Mouse (Mus musculus) heart, embryonic 10.5 days (tissue): ENCODE measurements around the gene Mpp6. TPM values are rescaled to one million over a fixed set of nuclear protein-coding genes. Genes with fewer than 3 reads are reported as not detected.
A peak's percentile ranks its signal among the peaks of the same experiment; 100 is the strongest.

ENCODE experiments used
- DNase-seq: peaks from one replicate; pipeline ENCODE4 v3.0.0-alpha.2; 2017; ENCODE audit warnings: low spot score
- H3K27ac ChIP-seq: fragments of 300-500 bp; sonication (generic); 2 replicates; pipeline ENCODE4 v1.5.1; 2016; ENCODE audit warnings: mild to moderate bottlenecking
- H3K27me3 ChIP-seq: fragments of 300-500 bp; sonication (generic); 2 replicates; pipeline ENCODE4 v1.6.1; 2016; ENCODE audit warnings: mild to moderate bottlenecking; ENCODE audit not compliant: poor library complexity, insufficient read depth, severe bottlenecking
- H3K36me3 ChIP-seq: fragments of 300-500 bp; sonication (generic); 2 replicates; pipeline ENCODE4 v1.6.1; 2016; ENCODE audit warnings: mild to moderate bottlenecking, moderate library complexity
- H3K4me1 ChIP-seq: fragments of 300-500 bp; sonication (generic); 2 replicates; pipeline ENCODE4 v1.6.1; 2016; ENCODE audit warnings: mild to moderate bottlenecking
- H3K4me3 ChIP-seq: fragments of 300-500 bp; sonication (generic); 2 replicates; pipeline ENCODE4 v1.5.1; 2016; ENCODE audit warnings: mild to moderate bottlenecking, moderate library complexity
- H3K9me3 ChIP-seq: fragments of 300-500 bp; sonication (generic); 2 replicates; pipeline ENCODE4 v1.6.1; 2016; ENCODE audit warnings: mild to moderate bottlenecking, moderate library complexity
- WGBS: fragments of 180-500 bp; shearing (Covaris S2); methylation state at CpG from one replicate; pipeline ENCODE4 v1.1.7; 2016; 5-methylcytosine and 5-hydroxymethylcytosine counted together
- polyA plus RNA-seq: library from polyadenylated mRNA; unstranded; fragments of >200 nt; fragmentation: Nextera tagmentation; extraction: Ambion mirVana; gene quantifications from 2 replicates; pipeline ENCODE4 v1.2.1, GENCODE M21; 2016

Gene Mpp6
- polyA plus RNA-seq, 1 experiment from 2014 or later = 69.9 TPM

GRCm38 (mm10) chr6:50169771-50170170 lies 59.7 kb downstream of the Mpp6 start:
- H3K36me3 ChIP-seq = peaks cover 9% of the 10 kb centered on the region; the same call in 1 of the 2 replicates
- H3K9me3 ChIP-seq = no peaks in the 10 kb centered on the region
- no peak overlapping the region for H3K27ac ChIP-seq
- no peak overlapping the region for H3K4me3 ChIP-seq
- no peaks in the 10 kb centered on the region for H3K4me1 ChIP-seq
- H3K27me3 ChIP-seq = no peaks in the 10 kb centered on the region
- no peak for DNase-seq

GRCm38 (mm10) chr6:50175736-50176135 lies 65.7 kb downstream of the Mpp6 start:
- Histone ChIP-seq H3K4me3 (no peak overlapping the region), H3K9me3 (no peaks in the 10 kb centered on the region), H3K36me3 (peaks cover 7% of the 10 kb centered on the region; the same call in 1 of the 2 replicates), H3K27me3 (no peaks in the 10 kb centered on the region), H3K4me1 (no peaks in the 10 kb centered on the region), H3K27ac (no peak overlapping the region)
- 89% methylated on average over 1 of the region's 1 CpGs for WGBS
- DNase-seq = no peak

- Histone ChIP-seq H3K27ac (no peak overlapping the region), H3K9me3 (no peaks in the 10 kb centered on the region), H3K27me3 (no peaks in the 10 kb centered on the region), H3K36me3 (peaks cover 20% of the 10 kb centered on the region; the same call in 1 of the 2 replicates), H3K4me1 (no peaks in the 10 kb centered on the region), H3K4me3 (no peak overlapping the region)
- DNase-seq = no peak
- 70% methylated on average over 4 of the region's 4 CpGs for WGBS
These were observed 70.1 kb downstream of the Mpp6 start for GRCm38 (mm10) chr6:50180189-50180588.

GRCm38 (mm10) chr6:50187955-50188354 lies 77.9 kb downstream of the Mpp6 start:
- WGBS = 73% methylated on average over 4 of the region's 4 CpGs
- DNase-seq = no peak
- Histone ChIP-seq H3K27ac (no peak overlapping the region), H3K36me3 (peaks cover 26% of the 10 kb centered on the region; the same call in 1 of the 2 replicates), H3K4me3 (no peak overlapping the region), H3K4me1 (peaks cover 9% of the 10 kb centered on the region; the same call in 1 of the 2 replicates), H3K9me3 (no peaks in the 10 kb centered on the region), H3K27me3 (no peaks in the 10 kb centered on the region)

- peaks cover 9% of the 10 kb centered on the region; the same call in 1 of the 2 replicates for H3K4me1 ChIP-seq
- H3K36me3 ChIP-seq = peaks cover 13% of the 10 kb centered on the region; the same call in 1 of the 2 replicates
- H3K9me3 ChIP-seq = no peaks in the 10 kb centered on the region
- H3K27me3 ChIP-seq = no peaks in the 10 kb centered on the region
- no peak for DNase-seq
- no peak overlapping the region for H3K27ac ChIP-seq
- no peak overlapping the region for H3K4me3 ChIP-seq
These were observed 79.3 kb downstream of the Mpp6 start for GRCm38 (mm10) chr6:50189376-50189775.

GRCm38 (mm10) chr6:50191605-50192004 lies 81.6 kb downstream of the Mpp6 start:
- no peak for DNase-seq
- 90% methylated on average over 3 of the region's 3 CpGs for WGBS
- H3K27me3 ChIP-seq = no peaks in the 10 kb centered on the region
- H3K36me3 ChIP-seq = peaks cover 7% of the 10 kb centered on the region; the same call in 1 of the 2 replicates
- no peak overlapping the region for H3K27ac ChIP-seq
- peaks cover 9% of the 10 kb centered on the region; the same call in 1 of the 2 replicates for H3K4me1 ChIP-seq
- no peaks in the 10 kb centered on the region for H3K9me3 ChIP-seq
- no peak overlapping the region for H3K4me3 ChIP-seq

- Histone ChIP-seq H3K4me3 (no peak overlapping the region), H3K4me1 (peaks cover 9% of the 10 kb centered on the region; the same call in 1 of the 2 replicates), H3K36me3 (peaks cover 7% of the 10 kb centered on the region; the same call in 1 of the 2 replicates), H3K9me3 (no peaks in the 10 kb centered on the region), H3K27me3 (no peaks in the 10 kb centered on the region), H3K27ac (no peak overlapping the region)
- 77% methylated on average over 1 of the region's 1 CpGs for WGBS
- DNase-seq = no peak
These were observed 82.1 kb downstream of the Mpp6 start for GRCm38 (mm10) chr6:50192169-50192568.

- WGBS = 83% methylated on average over 3 of the region's 3 CpGs
- no peak overlapping the region for H3K4me3 ChIP-seq
- H3K4me1 ChIP-seq = peaks cover 9% of the 10 kb centered on the region; the same call in 1 of the 2 replicates
- peaks cover 7% of the 10 kb centered on the region; the same call in 1 of the 2 replicates for H3K36me3 ChIP-seq
- H3K9me3 ChIP-seq = no peaks in the 10 kb centered on the region
- H3K27ac ChIP-seq = no peak overlapping the region
- H3K27me3 ChIP-seq = no peaks in the 10 kb centered on the region
- DNase-seq = no peak
These were observed 82.8 kb downstream of the Mpp6 start for GRCm38 (mm10) chr6:50192822-50193221.

- Histone ChIP-seq H3K36me3 (peaks cover 7% of the 10 kb centered on the region; the same call in 1 of the 2 replicates), H3K27me3 (no peaks in the 10 kb centered on the region), H3K4me3 (no peak overlapping the region), H3K4me1 (0 out of 2 replicates have a peak, but pooled peaks cover 3% of the 10 kb centered on the region), H3K9me3 (no peaks in the 10 kb centered on the region), H3K27ac (no peak overlapping the region)
- no peak for DNase-seq
- WGBS = 90% methylated on average over 5 of the region's 5 CpGs
These were observed 83.8 kb downstream of the Mpp6 start for GRCm38 (mm10) chr6:50193851-50194250.

- Histone ChIP-seq H3K36me3 (no peaks in the 10 kb centered on the region), H3K4me3 (no peak overlapping the region), H3K27me3 (no peaks in the 10 kb centered on the region), H3K27ac (no peak overlapping the region), H3K4me1 (no peaks in the 10 kb centered on the region), H3K9me3 (no peaks in the 10 kb centered on the region)
- DNase-seq = peak; percentile 57
- 86% methylated on average over 4 of the region's 4 CpGs for WGBS
These were observed 94.3 kb downstream of the Mpp6 start for GRCm38 (mm10) chr6:50204356-50204755.

- no peaks in the 10 kb centered on the region for H3K36me3 ChIP-seq
- H3K4me3 ChIP-seq = no peak overlapping the region
- no peaks in the 10 kb centered on the region for H3K4me1 ChIP-seq
- DNase-seq = peak; percentile 33
- 90% methylated on average over 4 of the region's 4 CpGs for WGBS
- no peaks in the 10 kb centered on the region for H3K9me3 ChIP-seq
- no peak overlapping the region for H3K27ac ChIP-seq
- no peaks in the 10 kb centered on the region for H3K27me3 ChIP-seq
These were observed 95.1 kb downstream of the Mpp6 start for GRCm38 (mm10) chr6:50205093-50205492.

- no peak overlapping the region for H3K4me3 ChIP-seq
- H3K4me1 ChIP-seq = 0 out of 2 replicates have a peak, but pooled peaks cover 6% of the 10 kb centered on the region
- no peak overlapping the region for H3K27ac ChIP-seq
- H3K27me3 ChIP-seq = no peaks in the 10 kb centered on the region
- no peaks in the 10 kb centered on the region for H3K9me3 ChIP-seq
- no peaks in the 10 kb centered on the region for H3K36me3 ChIP-seq
- peak; percentile 22 for DNase-seq
- WGBS = 68% methylated on average over 2 of the region's 2 CpGs
These were observed 104.8 kb downstream of the Mpp6 start for GRCm38 (mm10) chr6:50214711-50215372.

GRCm38 (mm10) chr6:50215373-50215745 lies 105.3 kb downstream of the Mpp6 start:
- Histone ChIP-seq H3K4me3 (no peak overlapping the region), H3K27ac (no peak overlapping the region), H3K4me1 (0 out of 2 replicates have a peak, but pooled peaks cover 6% of the 10 kb centered on the region), H3K27me3 (no peaks in the 10 kb centered on the region), H3K36me3 (no peaks in the 10 kb centered on the region), H3K9me3 (no peaks in the 10 kb centered on the region)
- WGBS = 91% methylated on average over 2 of the region's 2 CpGs
- peak; percentile 66 for DNase-seq
